Mouse (Mus musculus) neural tube, embryonic 11.5 days (tissue): ENCODE results near the gene Soga1. TPM values are rescaled to one million over a fixed set of nuclear protein-coding genes. Genes with fewer than 3 reads are reported as not detected.

Experiments
- ATAC-seq: fragments of 200-750 bp; cut with Nextera tagmentation; 2 replicates; pipeline ENCODE4 v1.8.0; 2017; ENCODE audit warnings: moderate number of reproducible peaks, mild to moderate bottlenecking, moderate TSS enrichment, moderate library complexity; ENCODE audit not compliant: insufficient read depth, low FRiP score, low TSS enrichment
- DNase-seq: peaks from one replicate; pipeline ENCODE4 v3.0.0-alpha.2; 2015; ENCODE audit warnings: low spot score
- H3K27ac ChIP-seq: fragments of 300-500 bp; sonication (generic); 2 replicates; pipeline ENCODE4 v1.5.1; 2014; ENCODE audit warnings: low read depth, mild to moderate bottlenecking, low read length
- H3K27me3 ChIP-seq: fragments of 300-500 bp; sonication (generic); 2 replicates; pipeline ENCODE4 v1.6.1; 2014; ENCODE audit warnings: mild to moderate bottlenecking, low read length, mixed read lengths; ENCODE audit not compliant: control insufficient read depth, insufficient read depth
- H3K36me3 ChIP-seq: fragments of 300-500 bp; sonication (generic); 2 replicates; pipeline ENCODE4 v1.6.1; 2014; ENCODE audit warnings: mild to moderate bottlenecking, low read length, moderate library complexity, mixed read lengths; ENCODE audit not compliant: control insufficient read depth, insufficient read depth
- H3K4me1 ChIP-seq: fragments of 300-500 bp; sonication (generic); 2 replicates; pipeline ENCODE4 v1.6.1; 2014; ENCODE audit warnings: low read length, mixed read lengths; ENCODE audit not compliant: control insufficient read depth, insufficient read depth
- H3K4me2 ChIP-seq: fragments of 300-500 bp; sonication (generic); 2 replicates; pipeline ENCODE4 v1.6.1; 2014; ENCODE audit warnings: low read depth, mild to moderate bottlenecking, moderate library complexity
- H3K4me3 ChIP-seq: fragments of 300-500 bp; sonication (generic); 2 replicates; pipeline ENCODE4 v1.5.1; 2014; ENCODE audit warnings: low read depth, low read length
- H3K9ac ChIP-seq: fragments of 300-500 bp; sonication (generic); 2 replicates; pipeline ENCODE4 v1.6.1; 2014; ENCODE audit warnings: mild to moderate bottlenecking, low read length
- H3K9me3 ChIP-seq: fragments of 300-500 bp; sonication (generic); 2 replicates; pipeline ENCODE4 v1.6.1; 2016; ENCODE audit warnings: low read length; ENCODE audit not compliant: control insufficient read depth
- WGBS: fragments of 180-500 bp; shearing (Covaris S2); extraction: QIAGEN DNeasy Blood & Tissue Kit; methylation state at CpG from one replicate; pipeline ENCODE4 v1.1.7; 2014; 5-methylcytosine and 5-hydroxymethylcytosine counted together
- polyA plus RNA-seq: library from polyadenylated mRNA; unstranded; fragments of >200 nt; fragmentation: Nextera tagmentation; extraction: Ambion mirVana; gene quantifications from 2 replicates; pipeline ENCODE4 v1.2.1, GENCODE M21; 2014

Soga1 gene
- polyA plus RNA-seq, 1 experiment from 2014 or later, result 7.6 TPM

DNA sequence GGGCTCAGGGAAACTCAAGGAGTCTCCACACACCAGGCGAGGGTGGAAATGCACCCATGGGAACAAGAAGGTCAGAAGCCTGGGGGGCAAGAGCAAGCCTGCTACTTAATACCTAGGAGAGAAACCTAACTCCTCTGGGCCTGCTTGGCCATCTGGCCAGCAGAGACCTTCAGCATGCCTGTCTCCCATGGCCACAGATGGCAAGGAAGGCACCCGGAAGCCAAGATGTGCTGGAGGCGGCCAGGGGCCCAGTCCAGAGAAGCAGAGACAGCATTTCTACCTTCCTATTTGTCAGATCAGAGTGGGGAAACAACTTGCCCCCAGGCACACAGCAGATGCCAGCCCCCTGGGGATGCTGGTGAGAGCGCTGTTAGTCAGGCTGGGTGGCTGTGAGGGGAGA, 50.8 kb downstream of the Soga1 start:
- no peak for DNase-seq
- H3K36me3 ChIP-seq, result peaks cover 71% of the 10 kb centered on the region
- WGBS, result 88% methylated on average over 4 of the region's 4 CpGs
- H3K27me3 ChIP-seq, result no peaks in the 10 kb centered on the region
- H3K9ac ChIP-seq, result no peak overlapping the region
- H3K4me1 ChIP-seq, result no peaks in the 10 kb centered on the region
- no peak overlapping the region for H3K27ac ChIP-seq
- H3K4me2 ChIP-seq, result no peak overlapping the region
- H3K4me3 ChIP-seq, result no peak overlapping the region
- no peaks in the 10 kb centered on the region for H3K9me3 ChIP-seq
- ATAC-seq, result no peak

DNA sequence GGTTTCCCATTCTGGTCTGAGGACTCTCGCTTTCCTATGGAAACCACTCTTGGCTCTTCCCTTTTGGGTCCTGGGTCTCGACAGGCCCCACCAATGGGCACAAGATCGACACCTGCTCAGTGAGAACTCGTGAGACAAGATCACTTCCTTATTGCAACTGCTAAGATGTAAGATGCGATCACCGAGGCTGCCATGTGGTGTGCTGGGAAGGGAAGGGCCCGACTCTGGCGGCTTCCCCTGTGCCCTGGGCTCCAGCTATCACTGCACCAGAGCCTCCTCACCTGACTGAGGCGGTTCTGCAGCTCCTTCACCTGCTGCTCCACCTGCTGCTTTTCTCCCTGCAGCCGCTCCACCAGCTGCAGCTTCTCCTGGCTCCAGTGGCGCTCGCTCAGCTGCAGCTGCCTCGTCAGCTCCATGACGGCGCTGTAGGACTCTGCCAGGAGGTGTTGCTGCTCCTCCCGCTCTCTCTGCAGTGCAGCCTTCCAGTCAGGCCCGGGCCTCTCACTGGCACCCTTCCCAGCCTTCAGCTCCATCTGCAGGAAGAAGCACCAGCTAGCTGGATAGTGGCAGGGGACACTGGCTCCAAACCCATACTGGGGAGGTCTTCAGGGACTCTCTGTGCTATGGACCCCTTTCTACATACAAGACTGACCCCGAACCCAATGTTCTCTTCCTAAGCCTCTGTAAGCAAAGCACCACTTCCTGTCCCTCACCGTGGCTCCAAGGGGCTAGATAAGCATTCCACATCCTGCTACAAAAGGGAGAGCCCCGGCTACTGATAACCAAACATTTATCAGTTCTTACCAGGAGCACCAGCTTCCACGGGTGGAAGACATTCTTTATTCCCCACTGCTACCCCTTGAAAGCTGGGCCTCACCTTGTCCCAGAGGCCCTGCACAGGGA, 51.7 kb downstream of the Soga1 start:
- Histone ChIP-seq H3K9ac (no peak overlapping the region), H3K27ac (no peak overlapping the region), H3K9me3 (no peaks in the 10 kb centered on the region), H3K4me1 (no peaks in the 10 kb centered on the region), H3K4me2 (no peak overlapping the region), H3K36me3 (peaks cover 73% of the 10 kb centered on the region), H3K4me3 (no peak overlapping the region), H3K27me3 (no peaks in the 10 kb centered on the region)
- DNase-seq (no peak), ATAC-seq (no peak)
- WGBS, result 92% methylated on average over 21 of the region's 21 CpGs

DNA sequence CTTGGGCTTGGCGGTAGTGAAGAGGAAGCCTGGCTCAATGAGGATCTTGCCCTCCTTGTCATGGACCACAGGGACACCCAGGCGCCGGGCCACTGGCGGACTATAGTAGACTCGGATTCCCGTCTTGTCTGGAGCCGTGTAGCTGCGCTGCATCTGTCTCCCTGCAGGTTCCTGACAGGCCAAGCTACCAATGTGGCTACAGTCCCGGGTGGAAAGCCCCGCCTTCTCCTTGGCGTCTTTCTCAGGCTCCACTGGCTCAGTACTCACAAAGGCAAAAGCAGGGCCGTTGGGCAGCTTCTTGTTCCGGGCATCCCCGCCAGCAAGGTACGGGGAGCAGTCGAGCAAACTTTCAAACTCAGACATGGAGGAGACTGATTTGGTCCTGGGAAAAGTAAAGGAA, 57.9 kb downstream of the Soga1 start:
- Histone ChIP-seq H3K9me3 (no peaks in the 10 kb centered on the region), H3K4me3 (no peak overlapping the region), H3K36me3 (peaks cover 70% of the 10 kb centered on the region), H3K27me3 (no peaks in the 10 kb centered on the region), H3K9ac (no peak overlapping the region), H3K27ac (no peak overlapping the region), H3K4me1 (no peaks in the 10 kb centered on the region), H3K4me2 (no peak overlapping the region)
- no peak for ATAC-seq
- WGBS, result 96% methylated on average over 16 of the region's 16 CpGs
- no peak for DNase-seq

GRCm38 (mm10) chr2:157019228-157019627, 59.8 kb downstream of the Soga1 start:
- WGBS, result 91% methylated on average over 4 of the region's 4 CpGs

DNA sequence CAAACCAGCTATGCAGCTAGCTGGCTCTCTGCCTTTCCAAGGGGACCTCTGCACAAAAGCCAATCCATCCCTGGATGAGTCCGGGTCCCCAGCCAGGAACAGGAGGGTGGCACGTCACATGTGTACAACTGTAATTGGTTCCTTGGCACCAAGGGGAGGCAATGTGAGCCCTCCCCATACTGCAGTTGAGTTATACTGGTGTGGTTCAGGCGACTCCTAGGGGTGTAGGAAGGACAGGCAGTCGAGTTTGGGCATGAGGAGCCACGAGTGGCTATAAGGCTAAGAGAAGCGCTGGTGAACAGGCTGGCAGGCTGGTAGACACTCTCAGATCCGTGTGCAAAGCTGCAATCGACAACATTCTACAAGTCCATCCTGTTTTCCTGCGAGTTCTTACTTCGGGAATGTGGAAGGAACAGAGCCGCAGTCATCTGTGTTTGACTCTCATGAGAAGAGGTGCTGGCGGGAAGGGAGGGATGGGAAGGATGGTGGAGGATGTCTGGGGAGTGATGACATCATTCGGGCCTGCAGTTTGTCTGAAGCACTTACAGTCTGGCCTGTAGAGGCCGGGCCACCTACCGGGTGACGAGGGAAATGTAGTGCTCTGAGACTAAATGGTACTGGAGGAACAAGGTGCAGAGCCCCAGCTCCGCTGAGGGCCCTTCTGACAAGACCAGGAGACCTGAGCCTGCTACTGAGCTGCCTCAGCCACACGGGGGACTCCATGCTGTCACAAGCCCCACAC, 62.4 kb downstream of the Soga1 start:
- DNase-seq (no peak), ATAC-seq (no peak)
- Histone ChIP-seq H3K9ac (no peak overlapping the region), H3K4me2 (no peak overlapping the region), H3K36me3 (peaks cover 41% of the 10 kb centered on the region), H3K4me3 (no peak overlapping the region), H3K4me1 (no peaks in the 10 kb centered on the region), H3K9me3 (no peaks in the 10 kb centered on the region), H3K27ac (no peak overlapping the region), H3K27me3 (no peaks in the 10 kb centered on the region)
- WGBS, result 86% methylated on average over 18 of the region's 18 CpGs

More at GRCm38 (mm10) chr2:157019228-157019627, 59.8 kb downstream of the Soga1 start:
- no peak overlapping the region for H3K9ac ChIP-seq
- H3K36me3 ChIP-seq, result peaks cover 58% of the 10 kb centered on the region
- H3K9me3 ChIP-seq, result no peaks in the 10 kb centered on the region
- H3K4me2 ChIP-seq, result no peak overlapping the region
- DNase-seq, result no peak
- no peaks in the 10 kb centered on the region for H3K27me3 ChIP-seq
- H3K4me3 ChIP-seq, result no peak overlapping the region
- no peak overlapping the region for H3K27ac ChIP-seq
- no peak for ATAC-seq
- no peaks in the 10 kb centered on the region for H3K4me1 ChIP-seq

DNA sequence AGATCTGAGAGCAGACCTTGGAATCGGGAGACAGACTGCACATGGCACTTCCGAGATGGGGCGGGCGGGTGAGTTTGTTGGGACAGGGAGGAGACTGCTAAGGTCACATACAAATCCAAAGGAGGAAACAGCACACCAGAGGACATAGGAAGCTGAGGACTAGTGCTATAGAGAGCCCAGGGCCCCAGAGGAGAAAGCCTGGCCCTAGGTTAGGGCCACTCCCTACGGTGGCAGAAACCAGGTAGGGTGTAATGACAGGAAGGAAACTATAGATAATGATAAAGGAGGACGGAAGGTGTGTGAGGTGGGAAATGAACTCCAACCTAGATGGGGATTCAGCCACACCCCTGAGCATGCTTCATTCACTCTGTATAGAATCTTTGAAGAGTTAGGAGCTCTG, 66.7 kb downstream of the Soga1 start:
- H3K4me1 ChIP-seq, result no peaks in the 10 kb centered on the region
- H3K9me3 ChIP-seq, result no peaks in the 10 kb centered on the region
- peaks cover 11% of the 10 kb centered on the region for H3K36me3 ChIP-seq
- H3K4me3 ChIP-seq, result no peak overlapping the region
- DNase-seq (no peak), ATAC-seq (no peak)
- no peak overlapping the region for H3K27ac ChIP-seq
- no peak overlapping the region for H3K4me2 ChIP-seq
- WGBS, result 85% methylated on average over 6 of the region's 6 CpGs
- no peak overlapping the region for H3K9ac ChIP-seq
- no peaks in the 10 kb centered on the region for H3K27me3 ChIP-seq

DNA sequence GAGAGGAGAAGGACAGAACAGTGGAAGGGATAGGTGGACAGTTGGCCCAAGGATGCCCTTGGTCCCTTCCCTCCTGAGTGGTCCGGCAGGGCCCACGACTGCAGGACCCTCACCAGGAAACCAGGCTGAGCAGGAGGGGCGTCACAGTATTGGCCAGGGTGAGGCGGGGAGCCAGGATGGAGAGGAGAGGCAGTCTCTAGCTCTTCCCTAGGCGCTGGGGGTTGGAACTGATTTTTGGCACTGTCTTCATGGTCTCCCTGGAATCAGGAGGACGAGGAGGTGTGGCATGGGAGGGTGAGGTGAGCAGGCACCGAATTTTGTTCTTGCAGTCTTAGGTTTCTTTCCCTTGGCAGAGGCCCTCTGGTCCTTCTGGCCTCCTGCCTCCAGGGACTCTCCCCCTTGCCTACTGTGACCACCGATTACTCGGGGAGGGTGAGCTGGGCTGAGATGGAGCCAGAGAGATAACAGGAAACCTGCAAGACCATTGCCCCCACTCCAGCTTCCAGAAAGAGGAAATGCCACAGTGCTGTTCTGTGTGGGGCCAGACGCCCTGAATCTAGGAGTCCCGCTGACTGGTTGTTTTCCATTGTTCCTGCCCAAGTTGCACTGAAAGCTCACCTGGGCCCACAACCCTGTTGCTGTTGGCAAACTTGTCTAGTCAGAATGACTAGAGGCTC, 68.3 kb downstream of the Soga1 start:
- H3K4me2 ChIP-seq, result no peak overlapping the region
- DNase-seq (no peak), ATAC-seq (no peak)
- no peaks in the 10 kb centered on the region for H3K36me3 ChIP-seq
- H3K27ac ChIP-seq, result no peak overlapping the region; the same call in 1 of the 2 replicates
- WGBS, result 69% methylated on average over 11 of the region's 11 CpGs
- no peaks in the 10 kb centered on the region for H3K9me3 ChIP-seq
- H3K27me3 ChIP-seq, result no peaks in the 10 kb centered on the region
- peaks cover 3% of the 10 kb centered on the region; the same call in 1 of the 2 replicates for H3K4me1 ChIP-seq
- no peak overlapping the region for H3K9ac ChIP-seq
- no peak overlapping the region for H3K4me3 ChIP-seq

- DNase-seq, result no peak
- H3K9ac ChIP-seq, result no peak overlapping the region
- H3K4me2 ChIP-seq, result no peak overlapping the region
Observed at GRCm38 (mm10) chr2:157010121-157010520, 68.9 kb downstream of the Soga1 start.

More at GRCm38 (mm10) chr2:157010121-157010520, 68.9 kb downstream of the Soga1 start:
- Histone ChIP-seq H3K4me3 (no peak overlapping the region), H3K27ac (no peak overlapping the region), H3K36me3 (no peaks in the 10 kb centered on the region), H3K27me3 (no peaks in the 10 kb centered on the region), H3K4me1 (peaks cover 3% of the 10 kb centered on the region; the same call in 1 of the 2 replicates), H3K9me3 (no peaks in the 10 kb centered on the region)
- no peak for ATAC-seq
